Mouse (Mus musculus) CH12.LX (cell line): ENCODE results near the gene Dnajc10.

Experiments
- BHLHE40 ChIP-seq: IDR thresholded peaks from 2 replicates; pipeline ENCODE4 v1.6.1; 2011; ENCODE audit warnings: mild to moderate bottlenecking, low read depth, low read length, improper control_type of control experiment
- CTCF ChIP-seq, 2 experiments: IDR thresholded peaks in 1 of 2; conservative IDR thresholded peaks in 1 of 2; 2 replicates each; pipeline ENCODE4 v1.5.1; 2011 to 2012; ENCODE audit warnings: low read depth in 2 of 2, low read length in 2 of 2, improper control_type of control experiment in 1 of 2, inconsistent platforms in 1 of 2, mild to moderate bottlenecking in 1 of 2, moderate library complexity in 1 of 2
- E2F4 ChIP-seq: IDR thresholded peaks from 2 replicates; pipeline ENCODE4 v1.6.1; 2011; ENCODE audit warnings: low read depth, low read length, improper control_type of control experiment; ENCODE audit not compliant: insufficient replicate concordance
- ELF1 ChIP-seq: IDR thresholded peaks from 2 replicates; pipeline ENCODE4 v1.6.1; 2014; ENCODE audit warnings: low read depth, mild to moderate bottlenecking, inconsistent platforms, low read length, improper control_type of control experiment
- EP300 ChIP-seq: IDR thresholded peaks from 2 replicates; pipeline ENCODE4 v1.6.1; 2011; ENCODE audit warnings: low read length, improper control_type of control experiment
- MAX ChIP-seq: IDR thresholded peaks from 2 replicates; pipeline ENCODE4 v1.6.1; 2011; ENCODE audit warnings: low read length, improper control_type of control experiment
- MXI1 ChIP-seq: IDR thresholded peaks from 2 replicates; pipeline ENCODE4 v1.6.1; 2011; ENCODE audit warnings: mild to moderate bottlenecking, low read depth, low read length, improper control_type of control experiment
- NELFE ChIP-seq: IDR thresholded peaks from 2 replicates; pipeline ENCODE4 v1.6.1; 2011; ENCODE audit warnings: low read depth, low read length, improper control_type of control experiment
- NRF1 ChIP-seq: IDR thresholded peaks from 2 replicates; pipeline ENCODE4 v1.6.1; 2014; ENCODE audit warnings: low read depth, mild to moderate bottlenecking, inconsistent platforms, low read length, improper control_type of control experiment, moderate library complexity
- POLR2A ChIP-seq: IDR thresholded peaks from 2 replicates; pipeline ENCODE4 v1.6.1; 2011; ENCODE audit warnings: low read depth, mild to moderate bottlenecking, improper control_type of control experiment, low read length
- POLR2AphosphoS2 ChIP-seq: IDR thresholded peaks from 2 replicates; pipeline ENCODE4 v1.6.1; 2011; ENCODE audit warnings: low read depth, low read length, improper control_type of control experiment
- SIN3A ChIP-seq: IDR thresholded peaks from 2 replicates; pipeline ENCODE4 v1.6.1; 2012; ENCODE audit warnings: low read length, improper control_type of control experiment, inconsistent platforms
- ZNF384 ChIP-seq: IDR thresholded peaks from 2 replicates; pipeline ENCODE4 v1.6.1; 2012; ENCODE audit warnings: low read depth, low read length, improper control_type of control experiment, inconsistent platforms

- TF ChIP-seq MXI1 (no peak), SIN3A (no peak), E2F4 (no peak), CTCF (conservative IDR thresholded peaks at IDR 0.05 in 1 of 2, IDR thresholded peaks at IDR 0.05 in 1 of 2; ENCODE audit: low read depth in 2 of 2, low read length in 2 of 2) (no peak), POLR2AphosphoS2 (no peak), BHLHE40 (no peak), NELFE (no peak), MAX (no peak), ZNF384 (no peak), ELF1 (no peak), POLR2A (no peak), NRF1 (no peak), EP300 (no peak)
Observed at GRCm38 (mm10) chr2:80387668-80388067, 72.4 kb downstream of the Dnajc10 start.
